Mouse (Mus musculus) liver, postnatal 0 days (tissue): Measurements from ENCODE around the gene Robo4.

Experiments
- CTCF ChIP-seq: sonication (generic); IDR thresholded peaks from 2 replicates; pipeline ENCODE4 v1.5.1; 2016; ENCODE audit warnings: antibody characterized with exemption, low read depth
- EP300 ChIP-seq: IDR thresholded peaks from 2 replicates; pipeline ENCODE4 v1.6.1; 2016; ENCODE audit warnings: antibody characterized with exemption, low read depth, mild to moderate bottlenecking

GRCm38 (mm10) chr9:37453328-37453727, 51.6 kb downstream of the Robo4 start:
- TF ChIP-seq CTCF (no peak), EP300 (no peak)
